Comparison of ENCODE assay signal across 11 mouse cellular contexts in genomic region chr4:104458726-104459125, GRCm38 (mm10).
DNase-seq lines count a peak whose midpoint lies in the region; ATAC-seq lines count a peak whose summit lies in the region.
"Had no signal": no experiment of that assay in that cellular context is flagged by ENCODE, and none has a peak within 500 bp of the region (broad histone marks: within the 10 kb centered on the region; RNA-seq: fewer than 3 reads in every experiment).

No protein-coding gene starts in this region.

- H3K36me3 ChIP-seq in hindbrain, embryonic 16.5 days (ENCODE audit: control insufficient read depth, insufficient read depth, low read length), result no peaks in the 10 kb centered on the region
- no peaks in the 10 kb centered on the region for H3K36me3 ChIP-seq in hindbrain, embryonic 14.5 days (replicated peaks; ENCODE audit: control insufficient read depth, insufficient read depth)
- H3K36me3 ChIP-seq: embryonic facial prominence, embryonic 12.5 days; limb, embryonic 12.5 days; midbrain, embryonic 15.5 days had no signal

- WGBS in hindbrain, embryonic 16.5 days, result 39% methylated on average over 5 of the region's 5 CpGs
- WGBS in hindbrain, embryonic 14.5 days, result 62% methylated on average over 5 of the region's 5 CpGs

- no peak overlapping the region for H3K4me3 ChIP-seq in hindbrain, embryonic 16.5 days (ENCODE audit: low read length)
- no peak overlapping the region for H3K4me3 ChIP-seq in hindbrain, embryonic 14.5 days (replicated peaks; ENCODE audit: low read length)
- H3K4me3 ChIP-seq: embryonic facial prominence, embryonic 12.5 days; limb, embryonic 12.5 days; midbrain, embryonic 15.5 days had no signal

- H3K27me3 ChIP-seq in hindbrain, embryonic 16.5 days (replicated peaks; ENCODE audit: control insufficient read depth, insufficient read depth, low read length), result no peaks in the 10 kb centered on the region
- no peaks in the 10 kb centered on the region for H3K27me3 ChIP-seq in hindbrain, embryonic 14.5 days (ENCODE audit: control insufficient read depth, insufficient read depth, low read length)
- H3K27me3 ChIP-seq: embryonic facial prominence, embryonic 12.5 days; limb, embryonic 12.5 days; midbrain, embryonic 15.5 days had no signal

- no peaks in the 10 kb centered on the region for H3K9me3 ChIP-seq in hindbrain, embryonic 16.5 days (ENCODE audit: control insufficient read depth, low read length)
- H3K9me3 ChIP-seq in hindbrain, embryonic 14.5 days (ENCODE audit: control insufficient read depth, low read length), result no peaks in the 10 kb centered on the region
- H3K9me3 ChIP-seq: embryonic facial prominence, embryonic 12.5 days; limb, embryonic 12.5 days; midbrain, embryonic 15.5 days had no signal

- DNase-seq in hindbrain, embryonic 14.5 days (ENCODE audit: low spot score), result no peak
- DNase-seq in cerebellum, adult 11-12 months, result peak; percentile 85
- peak; percentile 57 to 75 for DNase-seq in frontal cortex, postnatal 36 days (ENCODE audit: low spot score in 2 of 2)
- peak; percentile 61 to 63 for DNase-seq in left cerebral cortex, postnatal 36 days (ENCODE audit: low spot score in 2 of 2)
- DNase-seq in retina, postnatal 1 day, result no peak
- no peak for DNase-seq in gastrocnemius, adult 18-20 months (ENCODE audit: low spot score)
- DNase-seq: kidney, adult 8-10 months had no signal

- H3K9ac ChIP-seq in hindbrain, embryonic 16.5 days (ENCODE audit: low read depth, low read length), result no peak overlapping the region
- H3K9ac ChIP-seq in hindbrain, embryonic 14.5 days, result no peak overlapping the region
- H3K9ac ChIP-seq: embryonic facial prominence, embryonic 12.5 days; limb, embryonic 12.5 days; midbrain, embryonic 15.5 days had no signal

- peaks cover 2% of the 10 kb centered on the region; the same call in 1 of the 2 replicates for H3K4me1 ChIP-seq in hindbrain, embryonic 16.5 days (ENCODE audit: control insufficient read depth, insufficient read depth, low read depth, low read length)
- H3K4me1 ChIP-seq in hindbrain, embryonic 14.5 days (replicated peaks; ENCODE audit: control insufficient read depth, insufficient read depth, low read length), result peaks cover under 1% of the 10 kb centered on the region; the same call in 1 of the 2 replicates

- H3K4me2 ChIP-seq in hindbrain, embryonic 16.5 days (ENCODE audit: low read length), result no peak overlapping the region
- H3K4me2 ChIP-seq in hindbrain, embryonic 14.5 days (replicated peaks), result no peak overlapping the region
- H3K4me2 ChIP-seq: embryonic facial prominence, embryonic 12.5 days; limb, embryonic 12.5 days; midbrain, embryonic 15.5 days had no signal

- peak; percentile 60; the same call in 1 of the 2 replicates for ATAC-seq in hindbrain, embryonic 16.5 days
- ATAC-seq in hindbrain, embryonic 14.5 days (ENCODE audit: low FRiP score), result no peak
- ATAC-seq: midbrain, embryonic 15.5 days had no signal

- no peak overlapping the region for H3K27ac ChIP-seq in hindbrain, embryonic 16.5 days (ENCODE audit: low read depth, low read length)
- no peak overlapping the region for H3K27ac ChIP-seq in hindbrain, embryonic 14.5 days
- H3K27ac ChIP-seq: embryonic facial prominence, embryonic 12.5 days; limb, embryonic 12.5 days; midbrain, embryonic 15.5 days had no signal

- intact Hi-C loops in left cerebral cortex, postnatal 36 days (cut with DNase I), result no loop called here

Comparison
In these comparisons a context has a peak if more than half of its experiments do, and no peak if none do; other contexts are left out.
1. DNase-seq: peak in cerebellum, adult 11-12 months (single experiment), frontal cortex, postnatal 36 days (2 of 2) and left cerebral cortex, postnatal 36 days (2 of 2); none in hindbrain, embryonic 14.5 days (single experiment), retina, postnatal 1 day (single experiment) and gastrocnemius, adult 18-20 months (single experiment).